ENCODE assay signal across 13 mouse cellular contexts in the genomic region with DNA sequence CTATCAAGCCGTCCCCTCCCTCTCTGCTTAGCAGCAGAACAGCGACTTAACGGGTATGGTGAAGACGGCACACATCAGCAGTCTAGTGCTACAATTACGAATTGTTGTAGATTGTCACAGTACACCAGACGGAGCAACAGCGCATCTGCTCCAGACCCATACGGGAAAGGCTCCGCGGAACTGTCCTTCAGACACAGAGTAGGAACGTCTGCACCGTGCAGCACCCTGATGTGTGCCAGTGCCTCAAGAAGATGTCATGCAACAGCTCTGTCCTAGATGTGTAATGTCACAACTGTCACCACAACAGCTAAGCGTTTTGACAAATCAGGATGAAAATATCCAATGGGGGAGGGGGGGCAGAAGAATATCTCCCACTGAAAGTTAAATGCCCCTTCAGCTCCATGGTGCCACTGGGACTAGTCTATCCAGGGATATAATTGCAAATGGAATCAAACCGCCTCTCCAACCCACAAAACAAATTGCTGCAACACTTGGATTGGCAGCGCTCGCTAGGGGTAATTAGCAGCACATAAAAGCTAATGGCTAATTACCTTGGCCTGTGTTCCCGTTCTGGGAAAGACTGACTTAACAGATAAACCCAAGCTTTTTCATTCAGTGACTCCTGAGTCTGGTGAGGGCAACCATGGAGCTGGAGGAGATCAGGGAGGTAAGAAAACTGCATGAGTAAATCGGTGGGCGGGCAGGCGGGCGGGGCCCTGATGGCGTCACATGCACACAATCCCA.
A peak's percentile ranks its signal among the peaks of the same experiment; 100 is the strongest.
DNase-seq lines count a peak whose midpoint lies in the region.
"Had no signal": no experiment of that assay in that cellular context is flagged by ENCODE, and none has a peak within 500 bp of the region (broad histone marks: within the 10 kb centered on the region; RNA-seq: fewer than 3 reads in every experiment).

No protein-coding gene starts in this region.

- DNase-seq in kidney, adult 9 months: peak; percentile 26
- no peak for DNase-seq in kidney, postnatal 25 days
- DNase-seq in fat pad, adult 2 months (ENCODE audit: extremely low read depth, low read depth, low spot score): peak; percentile 96
- DNase-seq in gonadal fat pad, adult 2 months (ENCODE audit: low read depth): peak; percentile 95
- peak; percentile 31 to 75 for DNase-seq in layer of hippocampus, postnatal 14 days (ENCODE audit: low spot score in 2 of 2)
- DNase-seq in left cerebral cortex, postnatal 4 days: no peak
- DNase-seq in T-cell, adult 2 months (ENCODE audit: low spot score): no peak
- DNase-seq in ovary, postnatal 10 days (ENCODE audit: low spot score): no peak
- DNase-seq: adrenal gland, adult 8-10 months; cerebellum, postnatal 36 days; heart, adult 2 months; heart, postnatal 10 days; lung, postnatal 36 days had no signal

- intact Hi-C loops in left cerebral cortex, postnatal 4 days (cut with DNase I): no loop called here

Comparison
In these comparisons a context has a peak if more than half of its experiments do, and no peak if none do; other contexts are left out.
1. DNase-seq: peak in kidney, adult 9 months (single experiment), fat pad, adult 2 months (single experiment), gonadal fat pad, adult 2 months (single experiment) and layer of hippocampus, postnatal 14 days (2 of 2); none in kidney, postnatal 25 days (0 of 2), left cerebral cortex, postnatal 4 days (single experiment), T-cell, adult 2 months (single experiment) and ovary, postnatal 10 days (single experiment).